Mouse (Mus musculus) heart, embryonic 11.5 days (tissue): Measurements from ENCODE around the gene Cttnbp2nl. TPM values are rescaled to one million over a fixed set of nuclear protein-coding genes. Genes with fewer than 3 reads are reported as not detected.

Experiments used
- ATAC-seq: fragments of 200-750 bp; cut with Nextera tagmentation; replicated peaks from 2 replicates; pipeline ENCODE4 v1.8.0; 2017; ENCODE audit warnings: moderate library complexity; ENCODE audit not compliant: insufficient number of reproducible peaks, low FRiP score, low TSS enrichment
- H3K27ac ChIP-seq: fragments of 300-500 bp; sonication (generic); 2 replicates; pipeline ENCODE4 v1.5.1; 2014; ENCODE audit warnings: mild to moderate bottlenecking, low read depth, low read length
- H3K27me3 ChIP-seq: fragments of 300-500 bp; sonication (generic); 2 replicates; pipeline ENCODE4 v1.6.1; 2014; ENCODE audit warnings: mild to moderate bottlenecking, low read length, mixed read lengths; ENCODE audit not compliant: control insufficient read depth, insufficient read depth
- H3K36me3 ChIP-seq: fragments of 300-500 bp; sonication (generic); 2 replicates; pipeline ENCODE4 v1.6.1; 2014; ENCODE audit warnings: mild to moderate bottlenecking, low read length, moderate library complexity, mixed read lengths; ENCODE audit not compliant: control insufficient read depth, insufficient read depth
- H3K4me1 ChIP-seq: fragments of 300-500 bp; sonication (generic); 2 replicates; pipeline ENCODE4 v1.6.1; 2014; ENCODE audit warnings: low read length; ENCODE audit not compliant: control insufficient read depth, insufficient read depth
- H3K4me2 ChIP-seq: fragments of 300-500 bp; sonication (generic); 2 replicates; pipeline ENCODE4 v1.6.1; 2014; ENCODE audit warnings: mild to moderate bottlenecking, moderate library complexity
- H3K4me3 ChIP-seq: fragments of 300-500 bp; sonication (generic); 2 replicates; pipeline ENCODE4 v1.5.1; 2014; ENCODE audit warnings: low read depth, low read length
- H3K9ac ChIP-seq: fragments of 300-500 bp; sonication (generic); 2 replicates; pipeline ENCODE4 v1.6.1; 2014; ENCODE audit warnings: mild to moderate bottlenecking, low read depth, low read length, moderate library complexity
- H3K9me3 ChIP-seq: fragments of 300-500 bp; sonication (generic); replicated peaks from 2 replicates; pipeline ENCODE4 v1.6.1; 2016; ENCODE audit warnings: low read length; ENCODE audit not compliant: control insufficient read depth
- whole genome bisulfite sequencing: fragments of 180-500 bp; shearing (Covaris S2); extraction: QIAGEN DNeasy Blood & Tissue Kit; methylation state at CpG from one replicate; pipeline ENCODE4 v1.1.7; 2014; ENCODE audit not compliant: insufficient replicate concordance; 5-methylcytosine and 5-hydroxymethylcytosine counted together
- polyA plus RNA-seq: library from polyadenylated mRNA; unstranded; fragments of >200 nt; fragmentation: Nextera tagmentation; extraction: Ambion mirVana; gene quantifications from 2 replicates; pipeline ENCODE4 v1.2.1, GENCODE M21; 2014

Gene Cttnbp2nl
- polyA plus RNA-seq, 1 experiment from 2014 or later, result 26.1 TPM

GRCm38 (mm10) chr3:104962141-104962611 lies 90.8 kb downstream of the Cttnbp2nl start:
- peak overlapping the region; percentile 58 for H3K4me3 ChIP-seq
- no peaks in the 10 kb centered on the region for H3K36me3 ChIP-seq
- peak overlapping the region; percentile 91 for H3K4me2 ChIP-seq
- ATAC-seq, result no peak
- H3K27ac ChIP-seq, result no peak overlapping the region
- under 1% methylated on average over 31 of the region's 31 CpGs for WGBS
- no peaks in the 10 kb centered on the region for H3K9me3 ChIP-seq
- peaks cover 29% of the 10 kb centered on the region for H3K4me1 ChIP-seq
- peaks cover 49% of the 10 kb centered on the region for H3K27me3 ChIP-seq
- H3K9ac ChIP-seq, result peak overlapping the region; percentile 67

GRCm38 (mm10) chr3:104961066-104962059 lies 91.6 kb downstream of the Cttnbp2nl start, which contains the start of gene Wnt2b:
Gene Wnt2b, minus strand, starts transcription at chr3:104961921.
- Histone ChIP-seq H3K4me2 (peak within 1 kb of the TSS; percentile 91), H3K27me3 (peaks cover 49% of the 10 kb centered on the region), H3K9ac (peak within 1 kb of the TSS; percentile 67), H3K27ac (no peak within 1 kb of the TSS), H3K36me3 (no peaks in the 10 kb centered on the region), H3K4me3 (peak within 1 kb of the TSS; percentile 58), H3K9me3 (no peaks in the 10 kb centered on the region), H3K4me1 (peaks cover 25% of the 10 kb centered on the region)
- 0 out of 2 replicates have a peak, but pooled peaks have one; percentile 19 for ATAC-seq
- WGBS, result 2% methylated on average over 68 of the region's 87 CpGs

GRCm38 (mm10) chr3:104960026-104961000 lies 92.6 kb downstream of the Cttnbp2nl start:
- 7% methylated on average over 19 of the region's 19 CpGs for WGBS
- Histone ChIP-seq H3K36me3 (no peaks in the 10 kb centered on the region), H3K9me3 (no peaks in the 10 kb centered on the region), H3K9ac (no peak overlapping the region; the same call in 1 of the 2 replicates), H3K4me1 (peaks cover 25% of the 10 kb centered on the region), H3K27ac (no peak overlapping the region), H3K4me3 (peak overlapping the region; percentile 58), H3K27me3 (peaks cover 48% of the 10 kb centered on the region), H3K4me2 (peak overlapping the region; percentile 91)
- no peak for ATAC-seq

- no peak overlapping the region for H3K9ac ChIP-seq
- H3K36me3 ChIP-seq, result peaks cover 2% of the 10 kb centered on the region; the same call in 1 of the 2 replicates
- no peak overlapping the region; the same call in 1 of the 2 replicates for H3K27ac ChIP-seq
- no peak overlapping the region for H3K4me3 ChIP-seq
- H3K27me3 ChIP-seq, result peaks cover 26% of the 10 kb centered on the region
- H3K9me3 ChIP-seq, result no peaks in the 10 kb centered on the region
- ATAC-seq, result no peak
- H3K4me2 ChIP-seq, result no peak overlapping the region
- 66% methylated on average over 6 of the region's 6 CpGs for WGBS
- H3K4me1 ChIP-seq, result peaks cover 1% of the 10 kb centered on the region
These were observed 96.8 kb downstream of the Cttnbp2nl start for GRCm38 (mm10) chr3:104956131-104956581.

GRCm38 (mm10) chr3:104954551-104954950 lies 98.4 kb downstream of the Cttnbp2nl start:
- Histone ChIP-seq H3K4me3 (no peak overlapping the region), H3K9ac (no peak overlapping the region), H3K4me1 (no peaks in the 10 kb centered on the region), H3K27me3 (peaks cover 11% of the 10 kb centered on the region), H3K36me3 (peaks cover 2% of the 10 kb centered on the region; the same call in 1 of the 2 replicates), H3K9me3 (no peaks in the 10 kb centered on the region), H3K27ac (no peak overlapping the region), H3K4me2 (no peak overlapping the region)
- no peak for ATAC-seq
- WGBS, result 92% methylated on average over 15 of the region's 15 CpGs

- peaks cover 2% of the 10 kb centered on the region; the same call in 1 of the 2 replicates for H3K36me3 ChIP-seq
- WGBS, result 93% methylated on average over 3 of the region's 3 CpGs
- no peaks in the 10 kb centered on the region for H3K4me1 ChIP-seq
- H3K27ac ChIP-seq, result no peak overlapping the region
- no peaks in the 10 kb centered on the region for H3K9me3 ChIP-seq
- no peak overlapping the region for H3K9ac ChIP-seq
- H3K4me2 ChIP-seq, result no peak overlapping the region
- no peak for ATAC-seq
- H3K4me3 ChIP-seq, result no peak overlapping the region
- H3K27me3 ChIP-seq, result peaks cover 8% of the 10 kb centered on the region
These were observed 98.8 kb downstream of the Cttnbp2nl start for GRCm38 (mm10) chr3:104954137-104954536.

GRCm38 (mm10) chr3:104952891-104953670 lies 99.9 kb downstream of the Cttnbp2nl start:
- H3K4me2 ChIP-seq, result no peak overlapping the region
- no peaks in the 10 kb centered on the region for H3K27me3 ChIP-seq
- WGBS, result 73% methylated on average over 23 of the region's 23 CpGs
- no peak overlapping the region for H3K9ac ChIP-seq
- H3K4me3 ChIP-seq, result no peak overlapping the region
- peaks cover 2% of the 10 kb centered on the region; the same call in 1 of the 2 replicates for H3K36me3 ChIP-seq
- H3K4me1 ChIP-seq, result no peaks in the 10 kb centered on the region
- no peaks in the 10 kb centered on the region for H3K9me3 ChIP-seq
- ATAC-seq, result no peak
- H3K27ac ChIP-seq, result no peak overlapping the region
